Mouse (Mus musculus): ENCODE results near the gene Traf7.

Gene Traf7

GRCm38 (mm10) chr17:24476022-24476776 is 51.5 kb downstream of the Traf7 start:
- DNase-seq, result no peak

GRCm38 (mm10) chr17:24475586-24475985 is 52.2 kb downstream of the Traf7 start:
- DNase-seq, result no peak

- DNase-seq, result no peak
These were observed 53.2 kb downstream of the Traf7 start for GRCm38 (mm10) chr17:24474557-24474956.

GRCm38 (mm10) chr17:24473612-24474275 is 54.0 kb downstream of the Traf7 start, which contains the start of gene Bricd5:
Gene Bricd5, plus strand, starts transcription at chr17:24473884.
- DNase-seq, result no peak

GRCm38 (mm10) chr17:24472512-24472911 is 55.2 kb downstream of the Traf7 start:
- DNase-seq, result no peak

GRCm38 (mm10) chr17:24470701-24471527 is 56.8 kb downstream of the Traf7 start:
- peak in 1 of 2 experiments; percentile 29 for DNase-seq

GRCm38 (mm10) chr17:24469910-24470602 is 57.7 kb downstream of the Traf7 start, which contains the start of the genes E4f1 and Pgp:
Gene E4f1, minus strand, starts transcription at chr17:24470313.
Gene Pgp, plus strand, starts transcription at chr17:24470392.
- DNase-seq, result peak; percentile 97

- no peak for DNase-seq
These were observed 58.3 kb downstream of the Traf7 start for GRCm38 (mm10) chr17:24469336-24469909.

- DNase-seq, result no peak
These were observed 59.0 kb downstream of the Traf7 start for GRCm38 (mm10) chr17:24468636-24469246.

GRCm38 (mm10) chr17:24463374-24464133 is 64.2 kb downstream of the Traf7 start:
- DNase-seq, result peak in 1 of 2 experiments; percentile 3

- DNase-seq, result no peak
These were observed 64.8 kb downstream of the Traf7 start for GRCm38 (mm10) chr17:24462932-24463331.

- no peak for DNase-seq
These were observed 66.2 kb downstream of the Traf7 start for GRCm38 (mm10) chr17:24461580-24461979.

Data from thymus, adult 18-20 months (tissue).